Mouse (Mus musculus) left cerebral cortex, postnatal 4 days (tissue): Measurements from ENCODE around the gene Blm. TPM values are rescaled to one million over a fixed set of nuclear protein-coding genes. Genes with fewer than 3 reads are reported as not detected.
"Not testable (repeated sequence)": the region's sequence is repeated elsewhere in the genome, so short reads cannot be mapped to it uniquely, and the experiment has no call there.

ENCODE experiments used
- DNase-seq: peaks from one replicate; pipeline ENCODE4 v3.0.0-alpha.2; 2022
- intact Hi-C: fragments of 180-260 bp; cut with DNase I; formaldehyde crosslinking; loops from one replicate; pipeline ENCODE4 v1.15.1; 2025
- total RNA-seq, 2 experiments: library from RNA; stranded (reverse); gene quantifications; 2 replicates each; pipeline ENCODE4 v1.2.3; 2021

Blm gene
- total RNA-seq, 2 experiments from 2014 or later, result 10.6 to 11.9 TPM

DNA sequence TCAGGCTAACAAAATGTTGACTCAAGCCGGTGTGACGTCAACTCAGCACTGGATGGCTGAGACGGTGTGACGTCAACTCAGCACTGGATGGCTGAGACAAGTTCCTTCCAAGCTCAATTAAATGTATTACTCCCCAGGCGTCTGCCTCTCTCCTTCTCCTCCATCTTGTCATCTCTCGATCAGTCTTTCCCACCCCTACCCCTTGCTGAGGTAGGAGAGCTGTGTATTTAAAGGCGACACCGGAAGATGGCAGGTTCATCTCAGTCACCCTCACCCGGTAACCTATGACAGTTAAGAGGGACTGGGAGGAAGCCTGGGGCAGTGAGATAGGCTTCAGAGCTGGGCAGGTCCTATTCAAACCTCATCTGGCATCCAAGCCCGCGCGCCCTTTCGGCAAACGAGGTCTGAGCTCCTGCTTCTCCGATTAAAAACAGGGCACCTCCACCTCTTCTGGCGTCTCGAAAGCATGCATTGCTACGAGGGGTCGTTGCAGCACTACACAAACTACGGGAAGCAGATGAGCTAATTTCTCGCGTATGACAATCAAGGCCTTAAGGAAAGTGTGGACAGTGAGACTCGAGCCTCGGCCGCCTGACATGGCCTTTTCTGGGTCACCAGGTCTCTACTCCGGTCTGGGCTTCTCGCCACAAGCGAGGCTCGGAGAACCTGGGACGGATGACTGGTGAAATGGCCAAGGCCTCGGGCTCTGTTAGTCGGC lies 469 bp downstream of the Blm start:
- intact Hi-C loops, result no loop called here
- peak; percentile 3 for DNase-seq

DNA sequence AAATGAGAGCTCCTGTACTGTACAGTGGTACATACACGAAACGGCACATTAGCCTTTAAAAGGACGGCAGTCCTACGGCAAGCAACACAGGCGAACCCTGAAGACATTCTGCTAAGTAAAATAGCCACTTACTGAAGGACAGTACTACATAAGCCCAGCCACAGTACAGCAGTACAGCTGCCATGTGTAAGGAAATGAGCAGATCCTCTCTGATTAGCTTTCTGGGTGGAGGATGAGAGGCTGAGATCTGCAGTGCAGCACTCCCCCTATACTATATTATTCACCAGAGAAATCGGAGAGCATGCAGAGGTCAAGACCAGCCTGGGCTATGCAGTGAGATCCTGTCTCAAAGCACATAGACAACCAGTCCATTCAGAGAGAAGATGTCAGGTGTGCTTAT lies 3.8 kb downstream of the Blm start:
- no peak for DNase-seq
- intact Hi-C loops, result no loop called here

- intact Hi-C loops, result no loop called here
- DNase-seq, result no peak
These were observed 4.3 kb downstream of the Blm start for GRCm38 (mm10) chr7:80530646-80531045.

DNA sequence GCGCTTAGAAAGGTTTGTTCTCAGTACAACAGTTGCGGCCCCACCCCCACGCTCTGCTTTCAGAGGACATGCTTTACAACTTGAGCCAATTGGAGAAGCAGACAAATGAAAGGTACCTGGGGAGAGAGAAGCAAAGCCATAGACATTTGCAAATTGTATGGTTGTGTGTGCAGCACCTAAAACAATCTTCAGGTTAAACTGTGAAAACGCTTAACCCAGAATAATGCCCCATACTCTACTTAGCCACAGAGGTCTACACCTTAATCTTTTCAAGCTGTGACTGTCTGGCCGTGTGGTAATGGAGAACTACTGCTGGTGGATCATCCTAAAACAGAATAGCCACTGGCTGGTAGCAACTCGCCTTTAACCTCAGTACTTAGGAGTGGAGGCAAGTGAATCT lies 8.2 kb downstream of the Blm start:
- DNase-seq, result no peak
- intact Hi-C loops, result no loop called here

- DNase-seq, result no peak
- intact Hi-C loops, result no loop called here
These were observed 22.4 kb downstream of the Blm start for GRCm38 (mm10) chr7:80512408-80513085.

DNA sequence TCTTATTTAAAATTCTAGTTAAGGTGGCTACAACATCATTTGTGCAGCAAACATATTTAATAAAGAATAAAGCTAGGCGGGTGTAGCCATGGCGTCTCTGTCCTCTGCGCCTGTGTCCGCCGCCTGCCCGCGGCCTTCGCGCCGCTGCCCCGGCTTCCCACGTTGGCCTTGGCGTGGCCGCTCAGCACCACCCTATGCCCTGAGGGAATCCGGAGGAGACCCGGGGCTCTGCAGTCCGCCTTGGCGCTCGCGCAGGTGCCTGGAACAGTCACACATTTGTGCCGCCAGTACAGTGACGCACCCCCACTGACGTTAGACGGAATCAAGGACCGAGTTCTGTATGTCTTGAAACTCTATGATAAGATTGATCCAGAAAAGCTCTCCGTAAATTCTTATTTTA lies 27.2 kb downstream of the Blm start:
- DNase-seq, intact Hi-C loops: not testable (repeated sequence)

DNA sequence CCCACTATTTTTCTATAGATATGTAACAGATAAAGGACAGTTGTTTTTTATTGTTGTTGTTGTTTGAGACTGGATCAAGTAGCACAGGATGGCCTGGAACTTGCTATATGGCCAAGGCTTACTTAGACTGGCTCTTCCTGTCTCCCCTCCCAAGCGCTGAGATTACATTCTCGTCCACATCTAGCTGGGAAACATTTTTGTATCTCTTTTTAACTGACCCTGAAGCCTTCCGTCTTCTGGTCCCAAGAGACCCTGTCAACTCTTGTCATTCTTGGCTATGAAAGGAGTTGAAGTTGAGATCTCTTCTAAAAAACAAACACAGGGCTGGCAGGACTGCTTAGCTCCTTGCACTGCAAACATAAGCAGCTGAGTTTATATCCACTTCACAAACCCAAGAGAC lies 28.9 kb downstream of the Blm start:
- intact Hi-C loops, result no loop called here
- DNase-seq, result no peak

DNA sequence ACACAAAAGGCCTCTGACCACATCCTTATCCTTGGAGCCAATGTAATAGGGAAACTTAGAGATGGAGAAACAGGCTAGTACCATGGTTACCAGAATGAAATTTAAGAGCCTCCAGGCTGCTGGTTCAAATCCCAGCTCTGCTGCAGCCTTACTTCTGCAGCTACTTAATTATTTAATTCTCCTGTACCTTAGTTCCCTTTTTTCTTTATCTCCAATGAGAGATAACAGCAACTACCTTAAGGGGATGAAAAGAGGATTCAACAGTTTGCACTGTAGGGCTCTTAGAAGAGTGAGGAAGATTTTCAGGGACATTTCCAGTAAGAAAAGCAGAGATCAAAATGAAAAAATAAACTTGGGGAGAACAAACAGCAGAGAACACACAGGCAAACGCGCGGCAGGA lies 30.0 kb downstream of the Blm start:
- DNase-seq, result no peak
- intact Hi-C loops, result no loop called here

GRCm38 (mm10) chr7:80501006-80501405 lies 33.9 kb downstream of the Blm start:
- intact Hi-C loops, result no loop called here
- DNase-seq, result no peak

GRCm38 (mm10) chr7:80500099-80500498 lies 34.8 kb downstream of the Blm start:
- DNase-seq, result no peak
- intact Hi-C loops, result no loop called here

- DNase-seq, result no peak
- intact Hi-C loops, result no loop called here
These were observed 35.5 kb downstream of the Blm start for GRCm38 (mm10) chr7:80499190-80499962.

DNA sequence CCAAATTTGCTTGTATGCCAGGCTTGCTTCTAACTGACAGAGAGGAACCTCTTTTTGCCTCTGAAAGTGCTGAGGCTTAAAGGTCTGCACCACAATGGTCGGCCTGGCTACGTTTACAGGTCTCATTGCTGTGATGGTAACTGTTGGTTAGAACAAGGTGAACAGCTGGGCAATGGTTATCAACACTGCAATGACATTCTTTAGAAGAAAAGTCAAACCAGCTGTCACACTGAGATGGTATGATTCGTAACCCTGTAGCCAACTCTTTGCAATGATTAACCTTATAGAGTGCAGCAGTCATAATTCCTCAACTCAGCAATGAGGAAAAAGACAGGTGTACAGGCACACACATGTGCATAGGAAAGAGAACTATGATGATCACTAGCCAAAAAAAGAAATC lies 38.3 kb downstream of the Blm start:
- intact Hi-C loops, result no loop called here

GRCm38 (mm10) chr7:80495210-80495609 lies 39.7 kb downstream of the Blm start:
- no peak for DNase-seq
- intact Hi-C loops, result no loop called here

More for the DNA sequence above, 38.3 kb downstream of the Blm start:
- no peak for DNase-seq

DNA sequence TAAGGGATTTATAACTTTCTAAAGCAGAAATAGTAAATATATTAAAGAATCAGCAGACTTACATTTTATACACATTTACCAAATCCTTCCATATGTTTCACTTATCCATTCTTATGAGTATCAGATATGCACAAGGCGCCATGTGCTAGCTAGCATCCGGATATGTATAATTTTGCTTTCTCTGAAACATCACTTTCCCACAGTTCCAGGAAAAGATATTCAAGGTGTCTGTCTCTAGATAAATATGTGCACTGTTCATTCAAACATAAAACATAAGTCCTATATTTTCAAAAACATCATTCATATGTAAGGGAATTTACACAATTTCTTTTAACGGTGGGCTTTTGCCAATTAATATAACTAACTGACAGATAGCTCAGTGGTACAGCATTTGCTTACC lies 42.9 kb downstream of the Blm start:
- no peak for DNase-seq
- intact Hi-C loops, result no loop called here

DNA sequence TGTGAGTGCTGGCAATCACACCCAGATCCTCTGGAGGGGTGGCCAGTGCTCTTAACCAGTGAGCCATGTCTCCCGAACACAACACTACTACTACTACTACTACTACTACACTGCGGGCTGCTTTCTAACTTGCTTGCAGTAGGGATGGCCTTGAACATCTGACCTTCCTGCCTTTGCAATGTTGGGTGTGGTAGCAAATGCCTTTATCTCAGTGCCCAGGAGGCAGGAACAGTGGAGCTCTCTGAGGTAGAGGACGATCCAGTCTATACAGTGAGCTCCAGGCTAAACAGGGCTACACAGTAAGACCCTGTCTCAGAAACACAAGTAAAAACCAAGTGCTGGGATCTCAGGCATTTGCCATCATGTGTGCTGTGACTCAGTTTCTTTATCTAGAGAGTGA lies 43.8 kb downstream of the Blm start:
- DNase-seq, result no peak
- intact Hi-C loops, result no loop called here

DNA sequence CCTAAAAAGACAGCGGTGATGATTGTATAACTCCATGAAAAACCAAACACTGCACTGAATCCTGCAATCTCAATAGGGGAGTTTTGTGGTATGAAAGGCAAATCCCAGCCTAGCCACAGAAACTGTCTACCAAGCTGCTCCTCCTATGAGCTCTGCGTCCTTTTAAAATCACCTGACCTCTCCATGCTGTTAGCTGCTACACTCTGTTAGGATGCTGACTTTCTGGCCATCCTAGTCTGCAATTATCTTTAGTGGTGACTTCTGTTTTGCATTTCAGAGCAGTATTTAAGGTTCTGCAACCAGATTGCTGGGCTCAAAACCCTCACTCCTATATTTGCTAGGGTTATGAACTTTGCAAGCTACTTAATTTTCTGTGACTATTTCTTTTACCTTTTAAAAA lies 44.6 kb downstream of the Blm start:
- DNase-seq, result no peak
- intact Hi-C loops, result no loop called here

GRCm38 (mm10) chr7:80489445-80489844 lies 45.5 kb downstream of the Blm start:
- intact Hi-C loops, result no loop called here

GRCm38 (mm10) chr7:80487239-80487638 lies 47.7 kb downstream of the Blm start:
- no peak for DNase-seq
- intact Hi-C loops, result no loop called here

More at GRCm38 (mm10) chr7:80489445-80489844, 45.5 kb downstream of the Blm start:
- no peak for DNase-seq

DNA sequence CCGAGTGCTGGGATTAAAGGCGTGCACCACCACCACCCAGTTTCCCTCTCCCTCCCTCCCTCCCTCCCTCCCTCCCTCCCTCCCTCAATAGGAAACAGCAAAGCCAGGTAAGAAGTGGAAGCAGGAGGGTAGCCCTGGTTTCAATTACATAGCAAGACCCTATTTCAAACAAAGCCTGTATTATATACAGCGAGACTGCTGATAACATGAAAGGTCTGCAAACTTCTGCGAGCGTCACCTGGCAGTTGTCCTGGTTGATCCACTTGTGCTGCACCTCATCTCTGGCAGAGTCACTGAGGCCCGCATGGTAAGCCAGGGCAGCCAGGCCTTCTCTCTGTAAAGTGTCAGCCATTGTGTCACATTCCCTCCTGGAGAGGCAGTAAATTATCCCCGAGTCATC lies 54.8 kb downstream of the Blm start:
- intact Hi-C loops, result no loop called here
- DNase-seq, result no peak

DNA sequence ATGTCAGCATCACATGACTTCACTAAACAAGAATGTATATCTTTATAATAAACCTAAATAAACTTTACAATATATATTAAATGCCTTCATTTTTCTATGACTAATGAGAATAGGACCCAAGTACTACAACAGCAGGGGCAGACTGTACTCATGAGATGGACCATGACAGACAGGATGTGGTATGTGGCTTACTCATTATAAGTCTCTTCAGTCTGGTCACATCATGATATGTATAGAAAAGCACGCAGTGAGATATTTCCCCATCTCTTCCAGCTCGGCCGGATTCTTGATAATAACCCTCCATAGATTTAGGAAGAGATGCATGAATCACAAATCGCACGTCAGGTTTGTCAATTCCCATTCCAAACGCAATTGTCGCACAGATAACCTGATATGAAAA lies 61.1 kb downstream of the Blm start:
- intact Hi-C loops, result no loop called here
- no peak for DNase-seq

DNA sequence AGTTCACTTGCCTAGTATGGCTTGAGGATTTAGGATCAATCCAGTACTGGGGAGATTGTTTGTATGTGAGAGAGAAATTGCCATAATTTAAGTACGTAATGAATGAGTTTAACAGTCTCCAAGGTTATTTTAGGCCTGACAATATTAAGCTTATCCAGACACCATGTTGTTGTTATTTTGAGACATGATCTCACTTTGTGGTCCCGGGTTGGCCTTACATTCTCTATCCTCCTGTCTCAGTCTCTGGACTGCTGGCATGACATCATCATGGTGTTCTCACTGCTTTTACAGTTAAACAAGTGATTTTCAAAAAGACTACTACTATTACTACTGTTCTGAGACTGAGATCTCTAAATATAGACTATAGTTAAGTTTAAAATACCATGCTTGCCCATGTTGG lies 66.1 kb downstream of the Blm start:
- intact Hi-C loops, result no loop called here

GRCm38 (mm10) chr7:80467334-80467733 lies 67.6 kb downstream of the Blm start:
- intact Hi-C loops, result no loop called here
- DNase-seq, result no peak

More for the DNA sequence above, 66.1 kb downstream of the Blm start:
- no peak for DNase-seq
